Mouse (Mus musculus): ENCODE measurements around the gene Vmn2r100. TPM values are rescaled to one million over a fixed set of nuclear protein-coding genes. Genes with fewer than 3 reads are reported as not detected.

Gene Vmn2r100
- not detected in 2 replicates for total RNA-seq (2021)
- long read RNA-seq: 0 reads

DNA sequence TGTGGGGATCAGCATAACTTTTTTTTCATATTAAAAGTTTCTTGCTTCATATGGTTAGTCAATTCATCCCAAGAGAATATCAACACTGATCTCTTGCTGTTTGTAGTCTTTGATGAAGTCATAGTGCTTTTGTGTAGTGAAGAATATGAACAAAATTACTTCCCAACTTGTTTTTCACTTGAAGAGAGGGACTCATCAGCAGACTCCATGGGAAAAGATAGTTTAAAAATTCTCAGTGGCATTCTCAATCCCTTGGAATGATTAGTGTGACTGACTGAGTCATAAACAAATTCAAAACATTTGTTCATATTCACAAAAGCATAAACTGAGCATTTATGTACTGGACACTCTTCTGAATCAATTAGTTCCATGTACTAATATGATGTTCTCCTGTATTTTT is at the start of gene Vmn2r100:
Gene Vmn2r100, plus strand, starts transcription at position 301 of the 400 bp plus-strand sequence.
- no peak for DNase-seq

DNA sequence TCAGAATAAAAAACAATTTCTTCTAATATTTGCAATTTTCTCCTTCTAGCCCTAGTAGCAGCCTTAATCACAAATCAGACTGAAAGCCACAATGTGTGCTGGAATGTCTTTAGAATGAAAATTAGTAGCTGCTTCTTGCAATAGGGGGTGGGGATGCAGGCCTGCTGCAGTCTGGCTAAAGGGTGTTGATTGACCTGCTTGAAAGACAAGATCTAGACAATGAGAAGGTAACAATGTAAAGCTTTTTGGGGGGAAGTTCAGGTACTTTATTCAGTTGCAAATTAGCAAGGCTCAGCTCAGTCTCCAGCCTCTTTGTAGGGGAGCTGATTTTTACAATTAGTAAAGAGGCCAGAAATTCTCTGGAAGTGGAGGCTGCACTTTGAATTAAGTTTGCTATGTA is 21.7 kb upstream of the Vmn2r100 start:
- DNase-seq: no peak

DNA sequence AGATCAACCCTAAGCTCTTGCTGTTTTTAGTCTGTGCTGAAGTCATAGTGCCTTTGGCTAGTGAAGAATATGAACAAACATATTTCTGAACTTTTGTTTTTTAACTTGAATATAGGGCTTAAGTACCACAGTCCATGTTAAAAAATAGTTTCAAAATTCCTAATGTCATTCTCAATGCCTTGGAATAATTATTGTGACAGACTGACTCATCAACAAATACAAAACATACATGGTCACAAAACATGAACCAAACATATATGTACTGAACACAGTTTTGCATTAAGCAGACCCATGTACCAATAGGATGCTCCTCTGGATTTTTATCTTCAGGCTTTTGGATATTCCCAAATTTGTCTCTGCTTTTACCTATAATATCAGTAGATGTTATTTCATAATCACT is 72.4 kb downstream of the Vmn2r100 start, which contains the start of gene Vmn2r101:
Gene Vmn2r101, plus strand, starts transcription at position 301 of the 400 bp plus-strand sequence.
- no peak for DNase-seq

Other genes with a start within 250 kb of the Vmn2r100 start
- not detected in 2 replicates for gene Vmn2r99, start 142.8 kb upstream of the Vmn2r100 start, total RNA-seq (2021)
- not detected in 2 replicates for gene Vmn2r101, start 72.5 kb downstream of the Vmn2r100 start, total RNA-seq (2021)
- not detected in 2 replicates for gene Vmn2r102, start 155.6 kb downstream of the Vmn2r100 start, total RNA-seq (2021)